Mouse (Mus musculus): ENCODE measurements at regions not wholly inside any gene's neighbourhood (a gene's known extent, or its start where the extent isn't known, plus 50 kb on each side); places are given as distances from the start of the nearest gene placed in this dataset.
"Not testable (repeated sequence)": the region's sequence is repeated elsewhere in the genome, so short reads cannot be mapped to it uniquely, and the experiment has no call there.

GRCm38 (mm10) chr16:65629186-65629585, 66.7 kb upstream of the Chmp2b start:
- CTCF ChIA-PET = interaction anchor here in 3 of 4 experiments (0.6 to 2.0 kb wide), 5 partner anchors 35 to 458 kb away, joined by 3 to 8 read pairs (median 3); no protein-coding TSS in a partner anchor
- POLR2A ChIA-PET = no interaction called here

- POLR2A ChIA-PET = no interaction called here
- CTCF ChIA-PET = interaction anchor here in 1 of 4 experiments (1.5 kb wide), 1 partner anchor 33 kb away, joined by 3 read pairs; no protein-coding TSS in a partner anchor
Measured at GRCm38 (mm10) chr16:65631680-65632079, 69.2 kb upstream of the Chmp2b start.

GRCm38 (mm10) chr16:65646741-65647140, 84.2 kb upstream of the Chmp2b start:
- POLR2A ChIA-PET, CTCF ChIA-PET: not testable (repeated sequence)

DNA sequence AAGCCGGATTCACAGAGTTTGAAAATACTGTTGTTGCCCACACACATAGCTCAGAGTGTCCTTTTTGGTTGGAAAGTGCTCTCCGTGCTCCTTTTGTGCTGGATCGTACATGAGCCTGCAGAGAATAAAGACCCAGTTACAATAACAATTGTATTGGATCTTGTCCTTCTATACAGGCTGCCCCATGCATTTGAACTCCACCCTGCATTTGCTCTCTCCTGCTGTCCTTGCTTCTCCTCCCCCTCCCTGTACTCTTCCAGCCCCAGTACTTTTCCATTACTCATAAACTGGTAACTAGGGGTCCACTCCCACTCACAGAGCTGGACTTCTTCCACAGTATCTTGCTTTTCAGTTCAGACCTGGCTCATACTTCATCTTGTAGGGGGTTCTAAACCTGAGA, 86.5 kb upstream of the Chmp2b start:
- ChIA-PET CTCF (no interaction called here), POLR2A (interaction anchor here in 1 of 4 experiments (1.0 kb wide), 1 partner anchor 166 kb away, joined by 3 read pairs; the partner anchor contains the start of gene Vgll3)

- CTCF ChIA-PET = no interaction called here
Measured at GRCm38 (mm10) chr16:65655490-65655889, 93.0 kb upstream of the Chmp2b start.

DNA sequence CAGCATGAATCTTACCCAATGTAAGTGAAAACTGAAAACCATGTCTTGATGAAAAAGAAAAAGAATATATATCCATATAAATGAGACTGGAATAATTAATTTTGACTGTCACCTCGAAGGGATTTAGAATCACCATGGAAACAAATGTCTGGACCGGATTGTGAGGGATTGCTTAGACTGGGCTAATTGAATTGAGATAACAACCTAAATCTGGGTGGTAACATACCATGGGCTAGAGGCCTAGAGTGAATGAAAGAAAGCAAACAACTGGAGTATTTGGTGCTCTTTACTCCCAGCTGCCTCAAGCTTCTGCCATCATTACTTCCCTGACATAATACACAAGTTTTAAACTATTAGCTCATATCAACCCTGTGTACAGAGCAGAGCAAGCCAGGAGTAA, 95.3 kb upstream of the Chmp2b start:
- ChIA-PET POLR2A (no interaction called here), CTCF (no interaction called here)

More at GRCm38 (mm10) chr16:65655490-65655889, 93.0 kb upstream of the Chmp2b start:
- POLR2A ChIA-PET = no interaction called here

- ChIA-PET CTCF (interaction anchor here (0.6 to 1.6 kb wide), 8 partner anchors 11 to 421 kb away, joined by 3 to 6 read pairs (median 3); no protein-coding TSS in a partner anchor), POLR2A (no interaction called here)
Measured at GRCm38 (mm10) chr16:65664787-65665186, 102.3 kb upstream of the Chmp2b start.

DNA sequence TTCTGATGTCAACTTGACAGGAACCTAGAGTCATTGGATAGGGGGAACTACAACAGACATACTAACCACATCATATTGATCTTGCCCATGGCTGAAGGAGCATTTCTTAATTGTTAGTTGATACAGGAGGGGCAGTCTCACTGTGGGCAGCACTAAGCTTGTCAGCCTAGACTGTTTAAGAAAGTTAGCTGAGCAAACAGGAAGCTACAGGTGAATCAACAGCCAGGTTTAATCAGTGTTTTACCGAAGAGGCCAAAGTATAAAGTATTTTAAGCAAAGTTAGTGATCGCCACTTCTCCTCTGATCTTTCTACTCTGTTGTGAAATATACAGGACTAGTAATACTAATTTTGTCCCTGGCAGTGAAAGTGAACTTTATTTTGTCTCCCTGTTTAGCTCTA, 109.6 kb upstream of the Chmp2b start:
- ChIA-PET CTCF (no interaction called here), POLR2A (no interaction called here)

- POLR2A ChIA-PET = no interaction called here
- CTCF ChIA-PET = no interaction called here
Measured at GRCm38 (mm10) chr16:65683089-65683488, 120.6 kb upstream of the Chmp2b start.

GRCm38 (mm10) chr16:65683703-65684320, 121.3 kb upstream of the Chmp2b start:
- ChIA-PET CTCF (no interaction called here), POLR2A (no interaction called here)

GRCm38 (mm10) chr16:65693626-65694025, 121.4 kb upstream of the Vgll3 start:
- ChIA-PET CTCF (no interaction called here), POLR2A (no interaction called here)

DNA sequence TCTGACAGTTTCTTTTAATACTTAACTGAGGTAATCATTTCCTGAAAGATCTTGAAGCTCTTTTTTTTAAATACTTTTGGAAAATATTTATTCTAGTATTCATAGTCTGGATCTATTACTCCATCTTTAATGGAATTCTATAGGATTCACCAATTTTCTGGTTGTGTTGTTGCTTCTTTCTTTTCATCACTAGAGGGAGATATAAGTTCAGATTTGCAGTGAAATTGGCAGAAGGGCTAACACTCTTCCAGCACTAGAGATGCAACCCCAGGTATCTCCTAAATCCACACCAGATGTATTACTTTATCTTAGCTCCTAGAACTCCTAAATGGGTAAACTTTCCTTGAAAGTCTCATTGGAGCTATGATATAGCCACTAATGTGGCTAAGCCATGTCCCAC, 99.4 kb upstream of the Vgll3 start:
- ChIA-PET POLR2A (no interaction called here), CTCF (interaction anchor here in 1 of 4 experiments (0.6 kb wide), 1 partner anchor 616 kb away, joined by 3 read pairs; no protein-coding TSS in a partner anchor)

DNA sequence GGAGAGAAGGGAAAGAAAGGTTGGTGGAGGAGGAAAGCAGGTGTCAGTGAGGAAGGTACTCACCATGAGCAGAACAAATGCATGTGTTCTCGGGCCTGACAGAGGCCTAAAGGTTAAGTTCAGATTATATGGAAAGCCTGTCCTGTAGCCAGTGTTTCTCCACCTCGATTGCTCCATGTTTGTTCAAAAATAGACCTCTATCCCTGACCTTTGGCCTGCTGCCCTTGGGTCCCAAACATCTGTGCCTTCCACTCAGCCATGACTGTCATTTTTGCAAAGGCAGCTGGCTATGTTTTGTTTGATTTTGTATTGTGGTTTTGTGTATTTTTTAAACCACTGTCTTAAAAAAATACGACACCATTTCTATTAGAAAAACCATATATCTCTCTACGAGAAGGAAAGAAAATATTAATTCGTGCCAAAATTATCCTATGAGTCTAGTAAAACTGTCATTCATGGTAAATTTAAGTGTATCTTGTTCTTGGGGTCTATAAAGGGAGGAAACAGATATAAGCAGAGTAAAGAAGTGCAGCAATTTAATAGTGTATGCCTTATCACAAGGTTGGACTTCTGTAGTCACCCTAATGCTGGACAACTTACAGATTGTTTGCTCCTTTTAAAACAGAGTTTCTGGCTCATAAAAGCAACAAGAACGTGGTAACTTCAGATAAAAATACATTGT, 96.1 kb upstream of the Vgll3 start:
- POLR2A ChIA-PET = interaction anchor here in 1 of 4 experiments (0.6 kb wide), 1 partner anchor 108 kb away, joined by 3 read pairs; no protein-coding TSS in a partner anchor
- CTCF ChIA-PET = no interaction called here

DNA sequence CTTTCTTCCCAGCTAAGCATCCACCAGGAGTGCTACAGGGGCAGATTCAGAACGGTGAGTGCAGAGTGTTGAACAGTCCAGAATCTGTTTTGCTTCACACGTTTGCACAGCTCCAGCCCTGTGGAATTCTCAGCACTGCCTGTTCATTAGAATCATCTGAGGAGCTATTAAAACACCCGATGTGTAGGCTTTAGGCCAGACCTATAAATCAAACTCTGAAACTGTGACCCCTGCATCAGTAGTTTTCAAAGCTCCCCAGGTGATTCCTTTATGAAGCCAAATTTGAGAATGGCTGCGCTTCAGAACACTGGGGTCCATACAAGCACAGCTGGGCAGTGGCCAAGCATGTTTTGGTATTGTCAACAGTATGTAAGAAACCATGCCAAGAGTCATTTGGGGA, 94.1 kb upstream of the Vgll3 start:
- CTCF ChIA-PET = interaction anchor here in 2 of 4 experiments (0.8 to 1.4 kb wide), 2 partner anchors 62 to 285 kb away, joined by 3 to 4 read pairs; no protein-coding TSS in a partner anchor
- POLR2A ChIA-PET = no interaction called here

- POLR2A ChIA-PET = no interaction called here
- CTCF ChIA-PET = no interaction called here
Measured at GRCm38 (mm10) chr16:65725559-65726269, 89.3 kb upstream of the Vgll3 start.

DNA sequence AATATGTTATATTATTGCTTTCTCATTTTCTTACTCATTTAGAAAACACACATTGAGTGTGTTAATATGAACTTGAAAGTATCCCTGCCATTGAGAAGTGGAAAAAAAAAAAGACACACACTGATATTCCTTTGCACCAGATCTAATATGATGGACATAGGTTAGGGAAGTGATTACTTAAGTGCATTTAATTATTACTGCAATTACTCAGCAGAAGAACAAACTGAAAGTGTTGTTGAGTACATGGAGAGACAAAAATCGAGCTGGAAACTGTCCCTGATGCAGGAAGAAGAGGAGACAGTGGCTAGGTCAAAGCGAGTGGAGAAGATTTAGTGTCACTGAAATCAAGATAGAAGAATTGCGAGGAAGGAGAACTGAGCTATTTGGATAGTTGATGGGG, 88.8 kb upstream of the Vgll3 start:
- POLR2A ChIA-PET = no interaction called here
- CTCF ChIA-PET = no interaction called here

- ChIA-PET CTCF (no interaction called here), POLR2A (no interaction called here)
Measured at GRCm38 (mm10) chr16:65729322-65729721, 85.7 kb upstream of the Vgll3 start.

- CTCF ChIA-PET = no interaction called here
- POLR2A ChIA-PET = no interaction called here
Measured at GRCm38 (mm10) chr16:65739652-65740051, 75.4 kb upstream of the Vgll3 start.

DNA sequence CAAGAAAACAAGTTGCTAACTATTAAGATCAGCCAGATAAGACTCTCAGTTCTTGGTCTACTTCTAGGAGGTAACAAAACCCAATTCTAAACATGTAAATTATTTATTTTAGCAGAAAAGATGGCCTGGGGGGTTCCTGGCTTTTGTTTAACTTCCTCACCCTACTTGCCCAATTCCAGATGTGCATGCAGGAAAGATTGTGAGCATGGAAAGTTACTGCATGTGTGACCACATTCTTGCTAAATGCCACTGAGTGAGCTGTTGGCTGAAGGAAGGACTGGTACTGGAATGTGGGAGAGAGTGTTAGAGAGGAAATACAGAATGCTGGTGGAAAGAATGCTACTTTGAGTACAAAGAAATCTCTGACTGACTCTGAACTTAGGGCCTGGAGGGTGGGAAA, 72.1 kb upstream of the Vgll3 start:
- POLR2A ChIA-PET = no interaction called here
- CTCF ChIA-PET = no interaction called here

DNA sequence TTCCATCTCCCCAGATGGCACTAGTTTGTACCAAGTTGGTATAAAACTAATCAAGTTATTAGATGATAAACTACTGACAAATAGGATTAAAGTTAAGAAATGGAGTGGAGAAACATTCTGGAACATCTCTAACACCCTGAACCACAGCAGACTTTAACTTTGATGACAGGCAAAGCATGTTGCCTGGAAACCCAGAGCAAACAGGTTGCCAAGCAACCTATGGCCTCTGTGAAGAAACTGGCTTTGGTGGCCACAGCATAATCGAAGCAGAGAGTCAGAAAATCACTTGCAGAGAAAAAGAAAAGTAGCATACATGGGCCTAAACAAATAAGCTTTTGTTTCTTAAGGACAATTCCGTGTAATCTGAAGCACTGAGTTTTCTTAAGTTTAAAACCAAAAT, 59.4 kb upstream of the Vgll3 start:
- CTCF ChIA-PET = no interaction called here
- POLR2A ChIA-PET = no interaction called here
